Mouse (Mus musculus): ENCODE measurements around the gene Gm14226. TPM values are rescaled to one million over a fixed set of nuclear protein-coding genes. Genes with fewer than 3 reads are reported as not detected.

The Gm14226 gene
- polyA plus RNA-seq, 1 experiment, result not detected

GRCm38 (mm10) chr2:155039956-155040355, 21.9 kb downstream of the Gm14226 start:
- Histone ChIP-seq H3K4me2 (ENCODE audit: low read depth) (no peak overlapping the region), H3K27me3 (ENCODE audit: control insufficient read depth, insufficient read depth, insufficient read length) (no peaks in the 10 kb centered on the region)

GRCm38 (mm10) chr2:155044542-155044941, 26.5 kb downstream of the Gm14226 start:
- no peak for TF ChIP-seq CEBPB (IDR thresholded peaks at IDR 0.05; ENCODE audit: insufficient read depth, poor library complexity, severe bottlenecking)
- TF ChIP-seq USF1 (IDR thresholded peaks at IDR 0.05; ENCODE audit: low read depth), result no peak
- no peak for TF ChIP-seq TCF12 (IDR thresholded peaks at IDR 0.05; ENCODE audit: insufficient read depth, poor library complexity, severe bottlenecking)
- H3K36me3 ChIP-seq (ENCODE audit: control insufficient read depth, insufficient read depth), result no peaks in the 10 kb centered on the region
- no peaks in the 10 kb centered on the region for H3K27me3 ChIP-seq (ENCODE audit: control insufficient read depth, insufficient read depth, insufficient read length)
- H3K4me3 ChIP-seq, result no peak overlapping the region
- no peaks in the 10 kb centered on the region for H3K79me2 ChIP-seq (ENCODE audit: control insufficient read depth, insufficient read depth)
- no peak overlapping the region for H3K4me2 ChIP-seq (ENCODE audit: low read depth)
- H3ac ChIP-seq (ENCODE audit: control insufficient read depth, insufficient read length), result no peak overlapping the region

More at GRCm38 (mm10) chr2:155039956-155040355, 21.9 kb downstream of the Gm14226 start:
- Histone ChIP-seq H3K36me3 (ENCODE audit: control insufficient read depth, insufficient read depth) (no peaks in the 10 kb centered on the region), H3ac (ENCODE audit: control insufficient read depth, insufficient read length) (no peak overlapping the region), H3K4me3 (no peak overlapping the region), H3K79me2 (ENCODE audit: control insufficient read depth, insufficient read depth) (no peaks in the 10 kb centered on the region)
- TF ChIP-seq MYOD1 (IDR thresholded peaks at IDR 0.05; ENCODE audit: control insufficient read depth in 1 of 3, insufficient read length in 2 of 3, low read depth in 2 of 3) (no peak), REST (IDR thresholded peaks at IDR 0.05; ENCODE audit: insufficient read depth, insufficient read length) (no peak), POLR2A (IDR thresholded peaks at IDR 0.05; ENCODE audit: insufficient read length, low read depth) (no peak), TCF12 (IDR thresholded peaks at IDR 0.05; ENCODE audit: insufficient read depth, poor library complexity, severe bottlenecking) (no peak), USF1 (IDR thresholded peaks at IDR 0.05; ENCODE audit: low read depth) (no peak), TCF3 (IDR thresholded peaks at IDR 0.05; ENCODE audit: insufficient read length, low read depth) (no peak), POLR2AphosphoS2 (IDR thresholded peaks at IDR 0.05; ENCODE audit: insufficient read length, low read depth) (no peak), MYOG (IDR thresholded peaks at IDR 0.05; ENCODE audit: control insufficient read depth in 1 of 3, insufficient read depth in 1 of 3, insufficient read length in 2 of 3, low read depth in 2 of 3) (no peak), SRF (IDR thresholded peaks at IDR 0.05; ENCODE audit: control insufficient read depth, insufficient read length, low read depth) (no peak), E2F4 (IDR thresholded peaks at IDR 0.05; ENCODE audit: insufficient read depth) (no peak), MAX (IDR thresholded peaks at IDR 0.05; ENCODE audit: low read depth) (no peak), CEBPB (IDR thresholded peaks at IDR 0.05; ENCODE audit: insufficient read depth, poor library complexity, severe bottlenecking) (no peak)

GRCm38 (mm10) chr2:155045075-155045474, 27.0 kb downstream of the Gm14226 start:
- no peaks in the 10 kb centered on the region for H3K79me2 ChIP-seq (ENCODE audit: control insufficient read depth, insufficient read depth)

GRCm38 (mm10) chr2:155046803-155047202, 28.7 kb downstream of the Gm14226 start:
- H3ac ChIP-seq (ENCODE audit: control insufficient read depth, insufficient read length), result no peak overlapping the region
- no peak overlapping the region for H3K4me2 ChIP-seq (ENCODE audit: low read depth)
- no peaks in the 10 kb centered on the region for H3K79me2 ChIP-seq (ENCODE audit: control insufficient read depth, insufficient read depth)
- H3K27me3 ChIP-seq (ENCODE audit: control insufficient read depth, insufficient read depth, insufficient read length), result no peaks in the 10 kb centered on the region
- no peak overlapping the region for H3K4me3 ChIP-seq
- TF ChIP-seq MYOG (IDR thresholded peaks at IDR 0.05; ENCODE audit: control insufficient read depth in 1 of 3, insufficient read depth in 1 of 3, insufficient read length in 2 of 3, low read depth in 2 of 3) (no peak), SRF (IDR thresholded peaks at IDR 0.05; ENCODE audit: control insufficient read depth, insufficient read length, low read depth) (no peak), E2F4 (IDR thresholded peaks at IDR 0.05; ENCODE audit: insufficient read depth) (no peak), TCF3 (IDR thresholded peaks at IDR 0.05; ENCODE audit: insufficient read length, low read depth) (no peak), POLR2A (IDR thresholded peaks at IDR 0.05; ENCODE audit: insufficient read length, low read depth) (no peak), USF1 (IDR thresholded peaks at IDR 0.05; ENCODE audit: low read depth) (no peak), CEBPB (IDR thresholded peaks at IDR 0.05; ENCODE audit: insufficient read depth, poor library complexity, severe bottlenecking) (no peak), MAX (IDR thresholded peaks at IDR 0.05; ENCODE audit: low read depth) (no peak), REST (IDR thresholded peaks at IDR 0.05; ENCODE audit: insufficient read depth, insufficient read length) (no peak), MYOD1 (IDR thresholded peaks at IDR 0.05; ENCODE audit: control insufficient read depth in 1 of 3, insufficient read length in 2 of 3, low read depth in 2 of 3) (no peak), TCF12 (IDR thresholded peaks at IDR 0.05; ENCODE audit: insufficient read depth, poor library complexity, severe bottlenecking) (no peak)
- no peaks in the 10 kb centered on the region for H3K36me3 ChIP-seq (ENCODE audit: control insufficient read depth, insufficient read depth)

More at GRCm38 (mm10) chr2:155045075-155045474, 27.0 kb downstream of the Gm14226 start:
- Histone ChIP-seq H3K36me3 (ENCODE audit: control insufficient read depth, insufficient read depth) (no peaks in the 10 kb centered on the region), H3K27me3 (ENCODE audit: control insufficient read depth, insufficient read depth, insufficient read length) (no peaks in the 10 kb centered on the region), H3K4me2 (ENCODE audit: low read depth) (no peak overlapping the region), H3K4me3 (no peak overlapping the region), H3ac (ENCODE audit: control insufficient read depth, insufficient read length) (no peak overlapping the region)
- TF ChIP-seq MYOG (IDR thresholded peaks at IDR 0.05; ENCODE audit: control insufficient read depth in 1 of 3, insufficient read depth in 1 of 3, insufficient read length in 2 of 3, low read depth in 2 of 3) (no peak), CEBPB (IDR thresholded peaks at IDR 0.05; ENCODE audit: insufficient read depth, poor library complexity, severe bottlenecking) (no peak), TCF12 (IDR thresholded peaks at IDR 0.05; ENCODE audit: insufficient read depth, poor library complexity, severe bottlenecking) (no peak)

GRCm38 (mm10) chr2:155047452-155048178, 29.5 kb downstream of the Gm14226 start:
- no peak overlapping the region for H3K4me3 ChIP-seq
- no peak overlapping the region for H3K4me2 ChIP-seq (ENCODE audit: low read depth)
- no peak for TF ChIP-seq USF1 (IDR thresholded peaks at IDR 0.05; ENCODE audit: low read depth)
- no peak for TF ChIP-seq CEBPB (IDR thresholded peaks at IDR 0.05; ENCODE audit: insufficient read depth, poor library complexity, severe bottlenecking)
- no peak for TF ChIP-seq E2F4 (IDR thresholded peaks at IDR 0.05; ENCODE audit: insufficient read depth)
- no peak for TF ChIP-seq MYOG (IDR thresholded peaks at IDR 0.05; ENCODE audit: control insufficient read depth in 1 of 3, insufficient read depth in 1 of 3, insufficient read length in 2 of 3, low read depth in 2 of 3)
- TF ChIP-seq TCF3 (IDR thresholded peaks at IDR 0.05; ENCODE audit: insufficient read length, low read depth), result no peak
- no peak for TF ChIP-seq POLR2AphosphoS2 (IDR thresholded peaks at IDR 0.05; ENCODE audit: insufficient read length, low read depth)
- TF ChIP-seq MYOD1 (IDR thresholded peaks at IDR 0.05; ENCODE audit: control insufficient read depth in 1 of 3, insufficient read length in 2 of 3, low read depth in 2 of 3), result no peak
- no peak for TF ChIP-seq MAX (IDR thresholded peaks at IDR 0.05; ENCODE audit: low read depth)
- no peak for TF ChIP-seq SRF (IDR thresholded peaks at IDR 0.05; ENCODE audit: control insufficient read depth, insufficient read length, low read depth)
- no peaks in the 10 kb centered on the region for H3K79me2 ChIP-seq (ENCODE audit: control insufficient read depth, insufficient read depth)
- H3ac ChIP-seq (ENCODE audit: control insufficient read depth, insufficient read length), result no peak overlapping the region
- no peaks in the 10 kb centered on the region for H3K36me3 ChIP-seq (ENCODE audit: control insufficient read depth, insufficient read depth)
- no peaks in the 10 kb centered on the region for H3K27me3 ChIP-seq (ENCODE audit: control insufficient read depth, insufficient read depth, insufficient read length)
